Mouse (Mus musculus) liver, postnatal 0 days (tissue): ENCODE data around the gene Afg3l1.

Experiments used
- CTCF ChIP-seq: sonication (generic); IDR thresholded peaks from 2 replicates; pipeline ENCODE4 v1.5.1; 2016; ENCODE audit warnings: antibody characterized with exemption, low read depth
- EP300 ChIP-seq: IDR thresholded peaks from 2 replicates; pipeline ENCODE4 v1.6.1; 2016; ENCODE audit warnings: antibody characterized with exemption, low read depth, mild to moderate bottlenecking

GRCm38 (mm10) chr8:123497699-123498098, 20.0 kb downstream of the Afg3l1 start:
- TF ChIP-seq EP300 (no peak), CTCF (peak; percentile 13; the same call in 1 of the 2 replicates)
